Mouse (Mus musculus): ENCODE data around the gene Srsf1. TPM values are rescaled to one million over a fixed set of nuclear protein-coding genes. Genes with fewer than 3 reads are reported as not detected.

Gene Srsf1
- total and polyA plus RNA-seq, 3 experiments, result 416 to 812 (median 730) TPM

- no peak overlapping the region for H3K27ac ChIP-seq (ENCODE audit: insufficient read depth, low read depth)
- peaks cover 81% of the 10 kb centered on the region for H3K27me3 ChIP-seq (replicated peaks)
- H3K9ac ChIP-seq (ENCODE audit: insufficient read depth, low read depth), result peak overlapping the region; percentile 18; the same call in 1 of the 2 replicates
- in situ Hi-C loops (cut with MboI; ENCODE audit: low pct_ligation_motif_present, low pct_unique_long_range_greater_than_20kb, low sequenced_read_pairs) (no loop called here), dilution Hi-C loops (cut with MboI; ENCODE audit: extremely low pct_ligation_motif_present, extremely low pct_unique_long_range_greater_than_20kb, low sequenced_read_pairs) (no loop called here)
- H3K4me2 ChIP-seq (ENCODE audit: insufficient read depth, low read depth, poor library complexity, severe bottlenecking), result peak overlapping the region; percentile 100
- TF ChIP-seq IRF4 (IDR thresholded peaks at IDR 0.05; ENCODE audit: low read depth, low read length) (0 out of 2 replicates have a peak, but pooled peaks have one; percentile 18), MAZ (IDR thresholded peaks at IDR 0.05; ENCODE audit: low read depth, low read length) (peak; percentile 33; the same call in 1 of the 2 replicates), NRF1 (IDR thresholded peaks at IDR 0.05; ENCODE audit: low read depth, low read length) (0 out of 2 replicates have a peak, but pooled peaks have one; percentile 3), EP300 (IDR thresholded peaks at IDR 0.05; ENCODE audit: low read length) (no peak), PAX5 (IDR thresholded peaks at IDR 0.05; ENCODE audit: low read length) (no peak)
- H3K9me3 ChIP-seq (replicated peaks; ENCODE audit: low read length), result no peaks in the 10 kb centered on the region
- peaks cover 20 to 35% of the 10 kb centered on the region in 2 experiments for H3K4me1 ChIP-seq (ENCODE audit: control insufficient read depth in 1 of 2, insufficient read depth in 2 of 2)
- H3K79me2 ChIP-seq (replicated peaks; ENCODE audit: control insufficient read depth, extremely low read depth, insufficient read depth, poor library complexity, severe bottlenecking), result no peaks in the 10 kb centered on the region
- no peak for DNase-seq (ENCODE audit: extremely low read depth)
- H3K4me3 ChIP-seq (replicated peaks in 1 of 3; ENCODE audit: low read depth in 2 of 3, low read length in 2 of 3, poor library complexity in 1 of 3), result peak overlapping the region in 2 of 3 experiments; percentile 49 to 63
- no peaks in the 10 kb centered on the region for H3K36me3 ChIP-seq (replicated peaks in 1 of 2; ENCODE audit: control insufficient read depth in 1 of 2, insufficient read depth in 1 of 2, low read length in 1 of 2)
Observed at GRCm38 (mm10) chr11:88099599-88100023, 52.4 kb downstream of the Srsf1 start.

DNA sequence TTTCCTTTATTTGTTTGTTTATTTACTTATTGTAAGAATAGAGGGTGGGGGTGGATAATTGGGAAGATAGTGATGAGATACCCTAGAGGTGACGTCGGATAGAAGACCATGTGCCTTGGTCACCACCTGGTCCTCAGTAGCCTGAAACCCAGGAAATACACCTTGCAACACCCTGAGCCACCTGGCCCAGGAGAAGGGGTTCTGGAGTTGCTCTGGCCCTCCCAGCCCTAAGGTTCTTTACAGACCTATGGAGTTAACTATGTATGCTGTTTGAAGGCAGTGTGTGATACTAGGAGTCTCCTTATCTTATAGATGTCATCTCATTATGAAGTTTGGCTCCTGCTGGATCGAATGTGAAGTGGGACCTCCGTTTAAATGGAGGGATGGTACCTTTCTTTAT lies 53.0 kb downstream of the Srsf1 start:
- Histone ChIP-seq H3K79me2 (replicated peaks; ENCODE audit: control insufficient read depth, extremely low read depth, insufficient read depth, poor library complexity, severe bottlenecking) (no peaks in the 10 kb centered on the region), H3K4me2 (ENCODE audit: insufficient read depth, low read depth, poor library complexity, severe bottlenecking) (no peak overlapping the region), H3K4me1 (ENCODE audit: control insufficient read depth in 1 of 2, insufficient read depth in 2 of 2) (peaks cover 21 to 39% of the 10 kb centered on the region in 2 experiments), H3K9me3 (replicated peaks; ENCODE audit: low read length) (no peaks in the 10 kb centered on the region), H3K27ac (ENCODE audit: insufficient read depth, low read depth) (no peak overlapping the region), H3K36me3 (replicated peaks in 1 of 2; ENCODE audit: control insufficient read depth in 1 of 2, insufficient read depth in 1 of 2, low read length in 1 of 2) (no peaks in the 10 kb centered on the region), H3K9ac (ENCODE audit: insufficient read depth, low read depth) (no peak overlapping the region), H3K27me3 (replicated peaks) (peaks cover 77% of the 10 kb centered on the region), H3K4me3 (replicated peaks in 1 of 3; ENCODE audit: low read depth in 2 of 3, low read length in 2 of 3, poor library complexity in 1 of 3) (no peak overlapping the region)
- no peak for TF ChIP-seq MXI1 (IDR thresholded peaks at IDR 0.05; ENCODE audit: low read depth, low read length)
- TF ChIP-seq NELFE (IDR thresholded peaks at IDR 0.05; ENCODE audit: low read depth, low read length), result no peak
- TF ChIP-seq ELF1 (IDR thresholded peaks at IDR 0.05; ENCODE audit: low read depth, low read length), result no peak
- no peak for TF ChIP-seq RAD21 (IDR thresholded peaks at IDR 0.05; ENCODE audit: low read depth, low read length)
- no peak for TF ChIP-seq MAZ (IDR thresholded peaks at IDR 0.05; ENCODE audit: low read depth, low read length)
- no peak for DNase-seq (ENCODE audit: extremely low read depth)
- dilution Hi-C loops (cut with MboI; ENCODE audit: extremely low pct_ligation_motif_present, extremely low pct_unique_long_range_greater_than_20kb, low sequenced_read_pairs), result no loop called here
- in situ Hi-C loops (cut with MboI; ENCODE audit: low pct_ligation_motif_present, low pct_unique_long_range_greater_than_20kb, low sequenced_read_pairs), result no loop called here

Other genes with a start within 250 kb of the Srsf1 start
- gene Lpo, start 219.1 kb upstream of the Srsf1 start, total RNA-seq (2012; rRNA removed), result not detected in 2 replicates
- not detected in 2 replicates for gene Lpo, start 219.1 kb upstream of the Srsf1 start, total RNA-seq (2014; rRNA removed)
- gene Lpo, start 219.1 kb upstream of the Srsf1 start, polyA plus RNA-seq (2012; ENCODE audit: insufficient read length, low read depth), result not detected in 2 replicates
- gene Mks1, start 194.2 kb upstream of the Srsf1 start, total RNA-seq (2012; rRNA removed), result 17.9 and 24.4 TPM in 2 replicates
- gene Mks1, start 194.2 kb upstream of the Srsf1 start, total RNA-seq (2014; rRNA removed), result 16.9 and 20.4 TPM in 2 replicates
- 26.3 and 27.7 TPM in 2 replicates for gene Mks1, start 194.2 kb upstream of the Srsf1 start, polyA plus RNA-seq (2012; ENCODE audit: insufficient read length, low read depth)
- not detected in 2 replicates for gene Epx, start 171.8 kb upstream of the Srsf1 start, total RNA-seq (2012; rRNA removed)
- gene Epx, start 171.8 kb upstream of the Srsf1 start, total RNA-seq (2014; rRNA removed), result not detected in 2 replicates
- 0.10 TPM in 1 of 2 replicates, not detected in the other for gene Epx, start 171.8 kb upstream of the Srsf1 start, polyA plus RNA-seq (2012; ENCODE audit: insufficient read length, low read depth)
- gene Olfr462, start 155.1 kb upstream of the Srsf1 start, total RNA-seq (2012; rRNA removed), result 0.17 and 0.34 TPM in 2 replicates
- not detected in 2 replicates for gene Olfr462, start 155.1 kb upstream of the Srsf1 start, total RNA-seq (2014; rRNA removed)
- gene Olfr462, start 155.1 kb upstream of the Srsf1 start, polyA plus RNA-seq (2012; ENCODE audit: insufficient read length, low read depth), result not detected in 2 replicates
- not detected in 2 replicates for gene Olfr463, start 150.0 kb upstream of the Srsf1 start, total RNA-seq (2012; rRNA removed)
- not detected in 2 replicates for gene Olfr463, start 150.0 kb upstream of the Srsf1 start, total RNA-seq (2014; rRNA removed)
- gene Olfr463, start 150.0 kb upstream of the Srsf1 start, polyA plus RNA-seq (2012; ENCODE audit: insufficient read length, low read depth), result not detected in 2 replicates
- gene Olfr464, start 126.4 kb upstream of the Srsf1 start, total RNA-seq (2012; rRNA removed), result not detected in 2 replicates
- gene Olfr464, start 126.4 kb upstream of the Srsf1 start, total RNA-seq (2014; rRNA removed), result not detected in 2 replicates
- not detected in 2 replicates for gene Olfr464, start 126.4 kb upstream of the Srsf1 start, polyA plus RNA-seq (2012; ENCODE audit: insufficient read length, low read depth)
- gene Dynll2, start 59.8 kb upstream of the Srsf1 start, total RNA-seq (2012; rRNA removed), result 35.8 and 43.0 TPM in 2 replicates
- 13.0 and 14.0 TPM in 2 replicates for gene Dynll2, start 59.8 kb upstream of the Srsf1 start, total RNA-seq (2014; rRNA removed)
- 147 and 148 TPM in 2 replicates for gene Dynll2, start 59.8 kb upstream of the Srsf1 start, polyA plus RNA-seq (2012; ENCODE audit: insufficient read length, low read depth)
- gene Vezf1, start 20.9 kb downstream of the Srsf1 start, total RNA-seq (2012; rRNA removed), result 5.6 and 7.4 TPM in 2 replicates
- 8.3 and 9.8 TPM in 2 replicates for gene Vezf1, start 20.9 kb downstream of the Srsf1 start, total RNA-seq (2014; rRNA removed)
- gene Vezf1, start 20.9 kb downstream of the Srsf1 start, polyA plus RNA-seq (2012; ENCODE audit: insufficient read length, low read depth), result 10.1 and 11.4 TPM in 2 replicates
- 0.34 and 0.47 TPM in 2 replicates for gene Cuedc1, start 50.7 kb downstream of the Srsf1 start, total RNA-seq (2012; rRNA removed)
- 0.18 and 0.20 TPM in 2 replicates for gene Cuedc1, start 50.7 kb downstream of the Srsf1 start, total RNA-seq (2014; rRNA removed)
- 0.51 and 0.76 TPM in 2 replicates for gene Cuedc1, start 50.7 kb downstream of the Srsf1 start, polyA plus RNA-seq (2012; ENCODE audit: insufficient read length, low read depth)
- gene Mrps23, start 157.0 kb downstream of the Srsf1 start, total RNA-seq (2012; rRNA removed), result 216 and 227 TPM in 2 replicates
- 185 and 213 TPM in 2 replicates for gene Mrps23, start 157.0 kb downstream of the Srsf1 start, total RNA-seq (2014; rRNA removed)
- 233 and 262 TPM in 2 replicates for gene Mrps23, start 157.0 kb downstream of the Srsf1 start, polyA plus RNA-seq (2012; ENCODE audit: insufficient read length, low read depth)
- not detected in 2 replicates for gene Ccdc182, start 246.7 kb downstream of the Srsf1 start, total RNA-seq (2012; rRNA removed)
- gene Ccdc182, start 246.7 kb downstream of the Srsf1 start, total RNA-seq (2014; rRNA removed), result not detected in 2 replicates
- not detected in 2 replicates for gene Ccdc182, start 246.7 kb downstream of the Srsf1 start, polyA plus RNA-seq (2012; ENCODE audit: insufficient read length, low read depth)

All from CH12.LX (cell line).